Mouse (Mus musculus): Measurements from ENCODE around the gene Myo9b.

GRCm38 (mm10) chr8:71374616-71375206 lies 102.2 kb downstream of the Myo9b start:
- TF ChIP-seq POLR2A (IDR thresholded peaks at IDR 0.05; ENCODE audit: extremely low read depth, insufficient read depth, low read length) = no peak
- no peak for TF ChIP-seq CTCF (IDR thresholded peaks at IDR 0.05; ENCODE audit: low read depth, low read length)
